Mouse (Mus musculus) kidney, postnatal 4 days (tissue): ENCODE measurements around the gene Mafg.
A peak's percentile ranks its signal among the peaks of the same experiment; 100 is the strongest.
"Not testable (repeated sequence)": the region's sequence is repeated elsewhere in the genome, so short reads cannot be mapped to it uniquely, and the experiment has no call there.

ENCODE experiments used
- DNase-seq, 2 experiments: peaks; one replicate each; pipeline ENCODE4 v3.0.0; 2021; ENCODE audit warnings: mixed read lengths in 2 of 2

Gene Mafg

GRCm38 (mm10) chr11:120633520-120634343, at the start of gene Mafg:
Gene Mafg, minus strand, starts transcription at chr11:120633600.
- peak; percentile 94 to 97 for DNase-seq

GRCm38 (mm10) chr11:120682683-120683082, 49.3 kb upstream of the Mafg start:
- no peak for DNase-seq

- peak; percentile 50 to 62 for DNase-seq
Measured at GRCm38 (mm10) chr11:120679909-120680308, 46.5 kb upstream of the Mafg start.

DNA sequence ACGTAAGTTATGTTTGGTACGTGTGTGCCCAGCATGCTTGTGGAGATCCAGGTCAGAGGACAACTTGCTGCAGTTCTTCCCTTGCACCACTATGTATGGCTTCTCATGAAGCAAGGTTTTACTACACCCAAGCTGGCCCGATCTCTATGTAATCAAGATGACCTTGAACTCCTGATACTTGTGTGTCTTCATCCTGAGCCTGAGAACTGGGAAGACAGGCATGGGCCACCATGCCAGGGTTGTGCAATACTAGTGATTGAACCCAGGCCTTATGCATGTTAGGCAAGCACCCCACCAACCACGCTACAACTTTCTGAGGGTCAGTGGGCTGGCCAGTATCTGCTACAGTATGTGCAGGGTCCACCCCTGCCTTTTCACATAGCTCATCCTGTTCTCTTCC, 43.6 kb upstream of the Mafg start:
- DNase-seq = no peak

GRCm38 (mm10) chr11:120675875-120676274, 42.5 kb upstream of the Mafg start:
- not testable (repeated sequence) for DNase-seq

- no peak for DNase-seq
Measured at GRCm38 (mm10) chr11:120673594-120674122, 40.3 kb upstream of the Mafg start.

DNA sequence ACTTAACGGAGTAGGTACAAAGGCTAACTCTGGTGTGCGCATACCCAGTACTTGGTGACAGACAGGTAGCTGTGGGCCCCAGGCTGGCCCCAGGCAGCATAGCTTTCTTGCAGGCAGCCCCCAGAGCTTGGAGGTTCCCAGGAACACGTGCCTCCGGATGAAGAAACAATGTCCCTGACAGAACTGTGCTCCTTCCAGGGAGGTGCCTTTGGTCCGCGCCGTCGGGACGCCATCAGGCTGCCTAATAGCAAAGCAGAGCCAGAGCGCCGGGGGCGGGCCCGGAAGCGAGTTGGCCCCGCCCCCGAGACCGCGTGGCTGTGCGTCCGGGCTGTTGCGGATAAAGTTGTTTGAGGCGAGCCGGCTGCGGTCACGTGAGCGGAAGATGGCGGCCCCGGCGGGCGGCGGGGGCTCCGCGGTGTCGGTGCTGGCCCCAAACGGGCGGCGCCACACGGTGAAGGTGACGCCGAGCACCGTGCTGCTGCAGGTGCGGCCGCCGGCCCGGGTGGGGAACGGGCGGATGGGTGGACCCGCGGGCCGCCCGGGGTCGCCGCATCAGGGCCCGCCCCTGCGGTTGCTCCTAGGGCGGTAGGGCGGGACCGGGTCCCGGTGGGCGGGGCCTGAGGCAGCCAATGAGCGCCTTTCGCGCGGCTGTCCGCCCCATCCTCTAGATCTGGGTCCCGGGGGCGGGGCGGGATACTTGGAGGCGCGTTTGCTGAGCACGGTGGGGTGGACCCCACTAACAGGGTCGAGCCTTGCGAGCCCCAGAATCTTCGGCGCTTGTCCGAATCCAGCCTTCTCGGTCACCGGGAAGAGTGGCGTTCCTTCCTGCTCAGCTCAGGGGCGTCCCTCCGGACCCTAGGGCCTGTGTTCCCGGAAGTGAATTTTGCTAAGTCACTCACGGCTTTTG, 39.5 kb upstream of the Mafg start, which contains the start of gene Aspscr1:
TSS of gene Aspscr1 (plus strand) at position 287 of the 907 bp plus-strand sequence.
- peak; percentile 98 to 99 for DNase-seq

DNA sequence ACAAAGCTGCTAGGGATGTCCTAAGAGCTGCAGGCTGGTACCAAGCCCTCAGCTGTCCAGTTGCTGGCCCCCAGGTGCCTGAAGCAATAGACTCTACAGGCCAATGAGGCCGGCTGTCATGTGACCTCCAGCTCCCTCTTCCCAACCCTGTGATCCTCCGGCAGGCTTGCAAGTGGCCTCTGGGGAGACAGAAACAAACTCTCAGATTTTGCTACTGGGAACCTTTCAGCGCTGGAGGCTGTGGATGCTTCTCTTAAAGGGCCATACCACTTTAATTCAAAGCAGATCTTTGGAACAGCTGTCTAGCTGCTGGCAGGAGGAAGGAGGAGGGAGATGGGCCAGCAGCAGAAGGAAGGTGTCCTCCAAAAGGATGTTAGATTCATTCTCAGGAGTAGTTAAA, 33.2 kb upstream of the Mafg start:
- DNase-seq = peak in 1 of 2 experiments; percentile 25

- DNase-seq = peak; percentile 70 to 72
Measured at GRCm38 (mm10) chr11:120665406-120665805, 32.0 kb upstream of the Mafg start.

GRCm38 (mm10) chr11:120663714-120664113, 30.3 kb upstream of the Mafg start:
- no peak for DNase-seq

DNA sequence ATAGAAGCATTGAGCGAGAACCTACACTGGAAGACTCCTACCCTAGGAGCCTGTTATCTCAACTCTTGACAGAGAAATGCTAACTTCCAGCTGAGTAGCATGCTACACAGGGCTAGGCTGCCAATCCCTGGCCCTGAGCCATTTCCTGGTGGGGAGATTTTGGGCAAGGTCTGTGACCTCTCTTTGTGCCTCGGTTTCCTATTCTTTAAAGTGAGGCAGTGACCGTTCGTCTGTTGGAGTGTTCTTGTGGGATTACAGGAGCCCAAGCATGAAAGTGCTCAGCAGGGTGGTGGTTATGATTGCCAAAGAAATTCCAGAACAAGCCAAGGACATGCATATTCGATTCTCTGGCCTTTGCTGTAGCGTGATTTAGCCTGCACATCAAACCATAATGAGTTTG, 29.4 kb upstream of the Mafg start:
- DNase-seq = no peak

- peak in 1 of 2 experiments; percentile 49 for DNase-seq
Measured at GRCm38 (mm10) chr11:120661076-120661460, 27.7 kb upstream of the Mafg start, which contains the start of gene Notum. Gene Notum, minus strand, starts transcription at chr11:120661175.

GRCm38 (mm10) chr11:120660301-120661075, 27.1 kb upstream of the Mafg start:
- DNase-seq = peak; percentile 67 to 75

- peak; percentile 24 to 49 for DNase-seq
Measured at GRCm38 (mm10) chr11:120659509-120660300, 26.3 kb upstream of the Mafg start.

DNA sequence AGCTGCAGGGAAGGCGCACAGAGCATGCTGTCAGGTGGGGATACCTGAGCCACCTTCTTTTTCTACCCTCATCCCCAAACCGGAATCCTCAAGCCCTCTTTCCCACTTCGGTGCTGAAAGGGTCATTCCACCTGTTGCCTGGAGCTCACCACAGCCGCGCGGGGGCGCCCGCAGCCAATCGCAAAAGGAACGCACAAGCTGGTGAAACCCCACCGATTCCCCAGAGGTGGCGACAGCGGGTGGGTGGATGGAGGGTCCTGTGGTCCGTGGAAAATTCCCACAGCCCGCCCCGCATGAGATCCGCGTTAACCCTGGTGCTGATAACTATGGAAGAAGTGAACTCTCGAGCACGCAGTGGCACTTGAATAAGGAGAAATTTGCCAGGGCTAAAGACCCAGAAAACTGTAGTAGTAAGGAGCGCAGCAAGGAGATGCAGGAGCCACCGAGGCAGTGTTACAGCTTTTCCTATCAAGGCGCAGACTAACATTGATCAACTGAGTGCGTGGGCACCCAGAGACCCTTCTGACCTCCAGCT, 25.5 kb upstream of the Mafg start:
- DNase-seq = peak; percentile 90 to 93

GRCm38 (mm10) chr11:120657301-120657700, 23.9 kb upstream of the Mafg start:
- DNase-seq = peak in 1 of 2 experiments; percentile 36

- DNase-seq = no peak
Measured at GRCm38 (mm10) chr11:120654741-120655140, 21.3 kb upstream of the Mafg start.

- DNase-seq = no peak
Measured at GRCm38 (mm10) chr11:120651872-120652271, 18.5 kb upstream of the Mafg start.

DNA sequence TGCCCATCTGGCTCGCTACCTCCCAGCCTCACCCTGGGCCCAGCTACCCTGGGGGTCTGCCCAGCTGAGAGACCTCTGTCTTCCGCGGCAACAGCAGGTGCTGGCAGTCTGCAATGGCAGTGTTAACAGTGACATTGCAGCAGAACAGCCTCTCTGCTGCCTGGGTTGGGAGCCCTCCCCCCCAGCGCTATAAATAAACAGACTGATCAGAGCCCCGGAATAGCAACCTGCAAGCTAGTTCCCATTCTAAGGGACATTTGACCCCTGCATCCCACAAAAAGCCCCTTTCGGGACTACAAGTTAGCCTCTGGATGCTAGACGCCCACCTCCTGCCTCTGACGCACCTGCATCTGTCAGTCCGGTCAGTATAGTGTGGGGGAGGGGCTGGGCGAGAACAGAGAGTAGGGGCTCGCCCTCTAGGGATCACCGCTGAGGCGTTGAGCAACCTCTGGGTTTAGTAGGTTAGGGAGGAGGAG, 14.6 kb upstream of the Mafg start, which contains the start of gene Myadml2:
TSS of gene Myadml2 (minus strand) at position 158 of the 476 bp plus-strand sequence.
- peak; percentile 51 to 54 for DNase-seq

GRCm38 (mm10) chr11:120647047-120647830, 13.8 kb upstream of the Mafg start:
- no peak for DNase-seq
